Mouse (Mus musculus) heart, embryonic 13.5 days (tissue): ENCODE results near the gene Mpg. TPM values are rescaled to one million over a fixed set of nuclear protein-coding genes. Genes with fewer than 3 reads are reported as not detected.

Experiments used
- ATAC-seq: fragments of 200-750 bp; cut with Nextera tagmentation; 2 replicates; pipeline ENCODE4 v1.8.0; 2017; ENCODE audit warnings: moderate TSS enrichment; ENCODE audit not compliant: insufficient number of reproducible peaks, low FRiP score, low TSS enrichment; ENCODE audit errors: extremely low read depth
- H3K27ac ChIP-seq: fragments of 300-500 bp; sonication (generic); replicated peaks from 2 replicates; pipeline ENCODE4 v1.5.1; 2015; ENCODE audit warnings: moderate library complexity, mild to moderate bottlenecking, inconsistent platforms
- H3K27me3 ChIP-seq: fragments of 300-500 bp; sonication (generic); replicated peaks from 2 replicates; pipeline ENCODE4 v1.6.1; 2015; ENCODE audit warnings: mild to moderate bottlenecking, inconsistent platforms
- H3K36me3 ChIP-seq: fragments of 300-500 bp; sonication (generic); 2 replicates; pipeline ENCODE4 v1.6.1; 2015; ENCODE audit warnings: mild to moderate bottlenecking, inconsistent platforms
- H3K4me1 ChIP-seq: fragments of 300-500 bp; sonication (generic); 2 replicates; pipeline ENCODE4 v1.6.1; 2015; ENCODE audit warnings: inconsistent platforms
- H3K4me2 ChIP-seq: fragments of 300-500 bp; sonication (generic); 2 replicates; pipeline ENCODE4 v1.6.1; 2015; ENCODE audit warnings: inconsistent platforms, mild to moderate bottlenecking, moderate library complexity
- H3K4me3 ChIP-seq: fragments of 300-500 bp; sonication (generic); 2 replicates; pipeline ENCODE4 v1.5.1; 2015; ENCODE audit warnings: moderate library complexity, mild to moderate bottlenecking, inconsistent platforms
- H3K9ac ChIP-seq: fragments of 300-500 bp; sonication (generic); 2 replicates; pipeline ENCODE4 v1.6.1; 2015; ENCODE audit warnings: inconsistent platforms, mild to moderate bottlenecking, moderate library complexity
- H3K9me3 ChIP-seq: fragments of 300-500 bp; sonication (generic); 2 replicates; pipeline ENCODE4 v1.6.1; 2016; ENCODE audit warnings: inconsistent platforms
- WGBS: fragments of 180-500 bp; shearing (Covaris S2); methylation state at CpG from one replicate; pipeline ENCODE4 v1.1.7; 2015; ENCODE audit warnings: mixed read lengths; 5-methylcytosine and 5-hydroxymethylcytosine counted together
- polyA plus RNA-seq: library from polyadenylated mRNA; unstranded; fragments of >200 nt; fragmentation: Nextera tagmentation; extraction: Ambion mirVana; gene quantifications from 2 replicates; pipeline ENCODE4 v1.2.1, GENCODE M21; 2015

The Mpg gene
- polyA plus RNA-seq, 1 experiment from 2014 or later: 21.2 TPM

GRCm38 (mm10) chr11:32266194-32266593 lies 39.9 kb downstream of the Mpg start:
- Histone ChIP-seq H3K27ac (peak overlapping the region; percentile 53; the same call in 1 of the 2 replicates), H3K9ac (peak overlapping the region; percentile 55)

GRCm38 (mm10) chr11:32266776-32267175 lies 40.5 kb downstream of the Mpg start:
- peaks cover 38% of the 10 kb centered on the region for H3K4me1 ChIP-seq
- H3K27me3 ChIP-seq: 0 out of 2 replicates have a peak, but pooled peaks cover 2% of the 10 kb centered on the region
- H3K27ac ChIP-seq: peak overlapping the region; percentile 93
- WGBS: 29% methylated on average over 6 of the region's 6 CpGs
- peak overlapping the region; percentile 79 for H3K4me2 ChIP-seq
- no peak for ATAC-seq
- H3K36me3 ChIP-seq: peaks cover 10% of the 10 kb centered on the region; the same call in 1 of the 2 replicates
- no peaks in the 10 kb centered on the region for H3K9me3 ChIP-seq
- H3K4me3 ChIP-seq: peak overlapping the region; percentile 92
- peak overlapping the region; percentile 97 for H3K9ac ChIP-seq

More at GRCm38 (mm10) chr11:32266194-32266593, 39.9 kb downstream of the Mpg start:
- 0 out of 2 replicates have a peak overlapping the region, but pooled peaks have one; percentile 6 for H3K4me3 ChIP-seq
- ATAC-seq: no peak
- no peaks in the 10 kb centered on the region for H3K27me3 ChIP-seq
- H3K4me1 ChIP-seq: peaks cover 38% of the 10 kb centered on the region
- 88% methylated on average over 6 of the region's 6 CpGs for WGBS
- no peaks in the 10 kb centered on the region for H3K9me3 ChIP-seq
- peak overlapping the region; percentile 42 for H3K4me2 ChIP-seq
- peaks cover 14% of the 10 kb centered on the region; the same call in 1 of the 2 replicates for H3K36me3 ChIP-seq

DNA sequence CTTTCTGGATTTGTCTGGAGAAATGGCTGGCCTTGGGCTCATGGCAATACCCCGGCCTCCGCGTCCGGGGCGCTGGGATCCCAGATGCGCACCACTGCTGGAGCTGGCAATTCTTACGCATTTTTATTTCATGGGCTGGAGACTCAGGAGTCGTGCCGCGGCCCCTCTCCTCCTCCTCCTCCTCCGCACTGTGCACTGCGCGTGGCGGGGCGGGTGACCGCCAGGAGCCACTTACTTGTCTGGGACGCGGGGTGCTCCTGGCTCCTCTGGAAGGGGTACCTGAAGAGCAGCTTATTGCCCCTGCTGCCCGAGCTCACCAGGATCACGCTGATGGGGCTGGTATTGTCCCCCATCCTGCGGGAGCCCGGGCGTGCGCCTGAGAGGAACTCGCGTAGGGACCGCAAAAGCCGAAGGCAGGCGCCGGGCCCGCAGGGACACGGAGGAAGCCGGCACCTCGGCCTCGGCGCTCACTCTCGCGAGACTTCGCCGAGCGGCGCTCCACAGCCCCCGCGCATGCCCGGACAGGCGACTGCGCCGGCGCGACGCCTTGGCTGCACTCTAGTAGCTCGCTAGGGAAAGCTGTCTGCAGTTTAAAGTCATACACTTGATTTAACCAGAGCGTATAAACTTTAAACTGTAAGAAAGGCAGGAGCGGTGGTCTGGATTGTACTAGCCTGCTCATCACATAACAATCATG lies 41.0 kb downstream of the Mpg start, which contains the start of gene Nprl3:
TSS of gene Nprl3 (minus strand) at position 520 of the 697 bp plus-strand sequence.
- Histone ChIP-seq H3K4me2 (peak within 1 kb of the TSS; percentile 79), H3K9ac (peak within 1 kb of the TSS; percentile 97), H3K27ac (peak within 1 kb of the TSS; percentile 93), H3K27me3 (0 out of 2 replicates have a peak, but pooled peaks cover 4% of the 10 kb centered on the region), H3K4me1 (peaks cover 38% of the 10 kb centered on the region), H3K36me3 (peaks cover 4% of the 10 kb centered on the region; the same call in 1 of the 2 replicates), H3K9me3 (no peaks in the 10 kb centered on the region), H3K4me3 (peak within 1 kb of the TSS; percentile 92)
- under 1% methylated on average over 54 of the region's 54 CpGs for WGBS
- ATAC-seq: peak; percentile 89

DNA sequence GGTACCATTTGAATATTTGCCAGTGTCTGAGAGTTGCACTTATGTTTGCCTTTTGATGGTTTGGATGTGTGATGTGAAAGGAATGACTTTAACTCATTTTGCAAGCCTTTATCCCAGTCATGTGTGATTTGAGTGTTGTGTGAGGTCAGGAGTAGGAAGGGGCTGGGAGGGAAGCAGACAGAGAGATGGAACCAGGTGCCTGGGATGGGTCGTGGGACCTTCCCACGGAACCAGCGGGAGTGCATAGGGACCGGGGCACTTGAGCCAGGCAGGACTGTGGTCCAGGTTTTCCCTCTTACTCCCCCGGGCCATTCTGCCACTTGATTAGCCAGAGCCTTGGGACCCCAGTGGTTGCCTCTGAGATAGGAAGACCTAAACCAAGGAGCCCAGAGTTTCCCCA lies 41.7 kb downstream of the Mpg start:
- Histone ChIP-seq H3K36me3 (no peaks in the 10 kb centered on the region), H3K27me3 (0 out of 2 replicates have a peak, but pooled peaks cover 4% of the 10 kb centered on the region), H3K9ac (peak overlapping the region; percentile 97), H3K9me3 (no peaks in the 10 kb centered on the region), H3K27ac (peak overlapping the region; percentile 93), H3K4me3 (peak overlapping the region; percentile 92), H3K4me2 (peak overlapping the region; percentile 79), H3K4me1 (peaks cover 32% of the 10 kb centered on the region)
- 21% methylated on average over 5 of the region's 5 CpGs for WGBS
- no peak for ATAC-seq

GRCm38 (mm10) chr11:32268952-32269351 lies 42.6 kb downstream of the Mpg start:
- no peak overlapping the region for H3K4me3 ChIP-seq
- H3K4me2 ChIP-seq: peak overlapping the region; percentile 79
- H3K9ac ChIP-seq: peak overlapping the region; percentile 97; the same call in 1 of the 2 replicates
- H3K4me1 ChIP-seq: peaks cover 23% of the 10 kb centered on the region
- H3K27me3 ChIP-seq: 0 out of 2 replicates have a peak, but pooled peaks cover 4% of the 10 kb centered on the region
- H3K36me3 ChIP-seq: no peaks in the 10 kb centered on the region
- H3K9me3 ChIP-seq: no peaks in the 10 kb centered on the region
- peak overlapping the region; percentile 93 for H3K27ac ChIP-seq
- peak; percentile 61; the same call in 1 of the 2 replicates for ATAC-seq
- 58% methylated on average over 5 of the region's 5 CpGs for WGBS

DNA sequence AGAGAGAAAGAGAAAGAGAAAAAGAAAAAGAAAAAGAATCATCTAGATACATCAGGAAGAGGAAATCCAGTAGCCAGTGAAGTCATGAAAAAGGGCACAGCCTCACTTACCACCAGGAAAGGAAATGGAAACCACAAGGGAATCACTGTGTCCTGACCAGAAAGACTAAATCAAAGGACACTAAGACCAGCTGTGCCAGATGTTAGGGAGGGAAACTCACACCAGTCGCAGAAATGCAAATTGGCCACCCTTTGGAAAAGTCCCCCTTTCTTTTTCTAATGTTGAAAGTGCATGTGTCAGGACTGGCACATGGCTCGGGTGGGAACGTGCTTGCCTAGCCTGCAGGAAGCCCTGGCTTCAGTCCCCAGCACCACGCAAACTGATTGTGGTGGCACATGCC lies 44.9 kb downstream of the Mpg start:
- Histone ChIP-seq H3K27me3 (peaks cover 16% of the 10 kb centered on the region), H3K36me3 (no peaks in the 10 kb centered on the region), H3K27ac (no peak overlapping the region), H3K4me3 (no peak overlapping the region), H3K4me1 (peaks cover 12% of the 10 kb centered on the region), H3K9ac (no peak overlapping the region), H3K9me3 (no peaks in the 10 kb centered on the region), H3K4me2 (no peak overlapping the region)
- no peak for ATAC-seq
- 46% methylated on average over 4 of the region's 4 CpGs for WGBS

- H3K36me3 ChIP-seq: no peaks in the 10 kb centered on the region
- WGBS: 65% methylated on average over 3 of the region's 3 CpGs
- ATAC-seq: 0 out of 2 replicates have a peak, but pooled peaks have one; percentile 16
- peak within 1 kb of the TSS; percentile 20; the same call in 1 of the 2 replicates for H3K4me3 ChIP-seq
- peaks cover 66% of the 10 kb centered on the region for H3K27me3 ChIP-seq
- no peaks in the 10 kb centered on the region for H3K4me1 ChIP-seq
- H3K9me3 ChIP-seq: no peaks in the 10 kb centered on the region
- peak within 1 kb of the TSS; percentile 51 for H3K4me2 ChIP-seq
- H3K27ac ChIP-seq: peak within 1 kb of the TSS; percentile 68
- peak within 1 kb of the TSS; percentile 25; the same call in 1 of the 2 replicates for H3K9ac ChIP-seq
Measured at GRCm38 (mm10) chr11:32276347-32276746, 50.0 kb downstream of the Mpg start, which contains the start of gene Hba-x. TSS of gene Hba-x (plus strand) at chr11:32276400.

DNA sequence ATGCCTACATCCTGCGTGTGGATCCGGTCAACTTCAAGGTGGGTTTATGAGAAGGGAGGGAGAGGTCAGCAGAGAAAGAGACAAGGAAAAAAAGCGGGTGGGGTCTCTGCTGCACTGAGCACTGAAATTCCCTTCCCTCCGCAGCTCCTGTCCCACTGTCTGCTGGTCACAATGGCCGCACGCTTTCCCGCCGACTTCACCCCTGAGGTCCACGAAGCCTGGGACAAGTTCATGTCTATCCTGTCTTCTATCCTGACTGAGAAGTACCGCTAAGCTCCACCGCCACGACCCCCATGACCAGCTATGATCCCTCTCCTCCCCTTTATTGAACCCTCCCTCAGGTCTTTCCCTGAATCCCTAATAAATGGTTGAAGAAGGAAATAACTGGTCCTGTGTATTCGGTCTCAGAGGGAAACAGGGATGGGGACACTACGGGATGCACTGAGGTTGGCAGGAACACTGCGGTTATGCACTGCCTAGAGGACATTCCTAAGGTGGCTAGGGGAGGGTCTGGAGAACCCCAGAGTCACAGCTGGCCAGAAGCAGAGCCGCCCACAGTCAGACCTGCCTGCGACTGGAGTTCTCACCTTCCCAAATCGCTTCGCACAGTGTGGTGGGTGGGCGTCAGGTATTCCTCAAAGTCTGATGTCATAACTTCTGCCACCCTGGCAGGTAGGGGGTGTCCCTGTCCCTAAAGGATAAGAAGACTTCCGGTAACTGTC lies 51.6 kb downstream of the Mpg start:
- Histone ChIP-seq H3K36me3 (no peaks in the 10 kb centered on the region), H3K4me3 (peak overlapping the region; percentile 20), H3K4me2 (peak overlapping the region; percentile 51), H3K9me3 (no peaks in the 10 kb centered on the region), H3K27ac (peak overlapping the region; percentile 68), H3K27me3 (peaks cover 74% of the 10 kb centered on the region), H3K4me1 (no peaks in the 10 kb centered on the region), H3K9ac (peak overlapping the region; percentile 28)
- no peak for ATAC-seq
- 54% methylated on average over 21 of the region's 21 CpGs for WGBS

GRCm38 (mm10) chr11:32278458-32278957 lies 52.2 kb downstream of the Mpg start:
- peaks cover 74% of the 10 kb centered on the region for H3K27me3 ChIP-seq
- no peaks in the 10 kb centered on the region for H3K9me3 ChIP-seq
- ATAC-seq: no peak
- WGBS: 63% methylated on average over 12 of the region's 12 CpGs
- no peaks in the 10 kb centered on the region for H3K4me1 ChIP-seq
- peak overlapping the region; percentile 28; the same call in 1 of the 2 replicates for H3K9ac ChIP-seq
- H3K4me2 ChIP-seq: peak overlapping the region; percentile 51
- H3K36me3 ChIP-seq: no peaks in the 10 kb centered on the region
- H3K27ac ChIP-seq: peak overlapping the region; percentile 68
- peak overlapping the region; percentile 20 for H3K4me3 ChIP-seq

DNA sequence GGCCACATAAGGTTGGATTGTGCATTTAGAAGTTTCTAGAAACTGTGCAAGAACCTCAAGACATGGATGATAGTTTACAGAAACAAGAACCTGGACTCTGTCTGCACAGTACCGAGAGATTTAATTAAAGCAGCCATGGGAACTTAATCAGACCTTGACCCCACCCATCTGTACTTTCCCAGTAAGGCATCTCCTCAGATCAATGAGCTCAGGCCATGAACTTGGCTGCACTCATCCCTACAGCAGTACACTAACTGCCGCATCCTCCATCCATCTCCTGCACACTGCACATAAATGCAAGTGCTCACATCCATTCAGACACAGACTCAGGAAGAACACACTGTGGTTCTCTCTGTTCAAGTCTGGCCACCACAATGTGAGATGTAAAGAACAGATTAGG lies 54.3 kb downstream of the Mpg start:
- 76% methylated on average over 2 of the region's 2 CpGs for WGBS
- ATAC-seq: no peak
- Histone ChIP-seq H3K4me2 (peak overlapping the region; percentile 51), H3K4me1 (no peaks in the 10 kb centered on the region), H3K9ac (peak overlapping the region; percentile 19), H3K4me3 (no peak overlapping the region), H3K36me3 (no peaks in the 10 kb centered on the region), H3K27ac (peak overlapping the region; percentile 68; the same call in 1 of the 2 replicates), H3K9me3 (no peaks in the 10 kb centered on the region), H3K27me3 (peaks cover 71% of the 10 kb centered on the region)
